ENCODE assay signal across 10 mouse cellular contexts in the genomic region with DNA sequence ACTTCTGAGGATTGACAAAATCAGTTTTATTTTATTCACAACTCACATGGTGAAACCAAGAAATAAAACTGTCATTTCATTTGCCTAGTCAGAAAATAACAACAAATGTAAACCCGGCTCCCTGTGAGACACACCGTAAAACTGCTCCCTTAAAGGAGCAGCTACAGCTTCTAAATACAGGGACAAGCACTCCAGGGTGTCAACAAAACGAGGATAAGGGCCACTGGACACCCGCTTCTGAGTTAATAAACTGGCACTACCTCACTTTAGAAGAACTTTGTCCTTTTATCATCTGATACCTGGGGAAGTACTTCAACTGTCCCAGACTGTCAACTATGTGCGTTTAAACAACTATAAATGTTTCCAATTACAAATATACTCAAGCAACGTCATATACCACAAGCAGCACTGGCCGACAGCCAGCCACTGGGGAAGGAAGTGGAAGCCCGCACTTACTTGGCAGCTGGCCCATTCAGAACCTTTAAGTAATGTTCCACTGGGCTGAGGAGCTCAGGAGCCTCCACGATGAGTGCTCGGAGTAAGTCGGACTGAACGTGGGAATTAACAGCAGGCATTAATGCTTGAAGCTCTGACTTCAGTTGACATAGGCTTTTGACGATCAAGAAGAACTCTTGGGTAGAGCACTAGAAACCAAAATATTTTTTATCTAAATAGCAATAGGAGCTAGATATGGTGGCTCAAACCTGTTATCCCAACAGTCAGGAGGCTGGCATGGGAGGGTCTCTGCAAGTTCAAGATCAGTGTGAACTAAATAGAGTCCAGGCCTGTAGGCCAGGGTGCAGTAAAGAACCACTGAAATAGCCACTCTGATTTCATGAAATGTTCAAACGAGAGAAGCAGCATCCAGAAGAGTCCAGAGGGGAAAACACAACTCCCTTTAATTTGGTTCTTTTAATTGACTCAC. TPM values are rescaled to one million over a fixed set of nuclear protein-coding genes. Genes with fewer than 3 reads are reported as not detected.
DNase-seq lines count a peak whose midpoint lies in the region; ATAC-seq lines count a peak whose summit lies in the region.
"Had no signal": no experiment of that assay in that cellular context is flagged by ENCODE, and none has a peak within 500 bp of the region (broad histone marks: within the 10 kb centered on the region; RNA-seq: fewer than 3 reads in every experiment).

No protein-coding gene starts in this region.

- peak; percentile 91 for ATAC-seq in erythroblast, adult 5-6 weeks (replicated peaks; ENCODE audit: low FRiP score, poor library complexity, severe bottlenecking)
- ATAC-seq in hindbrain, embryonic 16.5 days, result no peak

- H3K4me2 ChIP-seq in hindbrain, embryonic 16.5 days (ENCODE audit: low read length), result no peak overlapping the region
- H3K4me2 ChIP-seq: embryonic facial prominence, embryonic 12.5 days had no signal

- H3K9ac ChIP-seq in hindbrain, embryonic 16.5 days (ENCODE audit: low read depth, low read length), result no peak overlapping the region
- H3K9ac ChIP-seq: embryonic facial prominence, embryonic 12.5 days had no signal

- no peaks in the 10 kb centered on the region for H3K4me1 ChIP-seq in hindbrain, embryonic 16.5 days (ENCODE audit: control insufficient read depth, insufficient read depth, low read depth, low read length)
- H3K4me1 ChIP-seq: embryonic facial prominence, embryonic 12.5 days had no signal

- no peak overlapping the region for H3K4me3 ChIP-seq in hindbrain, embryonic 16.5 days (ENCODE audit: low read length)
- H3K4me3 ChIP-seq: embryonic facial prominence, embryonic 12.5 days had no signal

- H3K27me3 ChIP-seq in hindbrain, embryonic 16.5 days (replicated peaks; ENCODE audit: control insufficient read depth, insufficient read depth, low read length), result no peaks in the 10 kb centered on the region
- H3K27me3 ChIP-seq: CH12.LX; embryonic facial prominence, embryonic 12.5 days had no signal

- intact Hi-C loops in heart, postnatal 25 days (cut with DNase I), result no loop called here

- DNase-seq in cerebellum, postnatal 14 days, result peak; percentile 19 to 30
- no peak for DNase-seq in cerebellum, adult 9-10 months
- DNase-seq in 416B (ENCODE audit: low read depth), result peak; percentile 95
- DNase-seq in heart, postnatal 25 days (ENCODE audit: low spot score), result peak; percentile 29
- peak; percentile 7 to 63 for DNase-seq in left cerebral cortex, adult 9 months (ENCODE audit: low spot score in 2 of 2)
- DNase-seq in natural killer cell, adult 2 months (ENCODE audit: low spot score in 2 of 2), result peak; percentile 52 to 72

- H3K27ac ChIP-seq in hindbrain, embryonic 16.5 days (ENCODE audit: low read depth, low read length), result no peak overlapping the region
- H3K27ac ChIP-seq: embryonic facial prominence, embryonic 12.5 days had no signal

- WGBS in hindbrain, embryonic 16.5 days, result 69% methylated on average over 14 of the region's 14 CpGs

- no peaks in the 10 kb centered on the region for H3K36me3 ChIP-seq in hindbrain, embryonic 16.5 days (ENCODE audit: control insufficient read depth, insufficient read depth, low read length)
- H3K36me3 ChIP-seq: embryonic facial prominence, embryonic 12.5 days had no signal

- H3K9me3 ChIP-seq in hindbrain, embryonic 16.5 days (ENCODE audit: control insufficient read depth, low read length), result no peaks in the 10 kb centered on the region
- H3K9me3 ChIP-seq: embryonic facial prominence, embryonic 12.5 days had no signal

RNA-seq across cellular contexts. Expression of gene Gm20379, which starts 31.2 kb away (rescaled TPM):
- total RNA-seq in erythroblast, adult 5-6 weeks (2015; ENCODE audit: low replicate concordance), result not detected in 2 replicates
- total RNA-seq in erythroblast, adult 5-6 weeks (2017; ENCODE audit: low replicate concordance), result not detected in 2 replicates
- total RNA-seq in heart, postnatal 25 days (2021), result not detected
- polyA plus RNA-seq in hindbrain, embryonic 16.5 days (2015; fragmentation: Nextera tagmentation; extraction: Ambion mirVana), result 0.74 and 0.96 TPM in 2 replicates
- total RNA-seq: CH12.LX had no signal
